7 mouse cellular contexts compared by ENCODE assay signal in the genomic region with DNA sequence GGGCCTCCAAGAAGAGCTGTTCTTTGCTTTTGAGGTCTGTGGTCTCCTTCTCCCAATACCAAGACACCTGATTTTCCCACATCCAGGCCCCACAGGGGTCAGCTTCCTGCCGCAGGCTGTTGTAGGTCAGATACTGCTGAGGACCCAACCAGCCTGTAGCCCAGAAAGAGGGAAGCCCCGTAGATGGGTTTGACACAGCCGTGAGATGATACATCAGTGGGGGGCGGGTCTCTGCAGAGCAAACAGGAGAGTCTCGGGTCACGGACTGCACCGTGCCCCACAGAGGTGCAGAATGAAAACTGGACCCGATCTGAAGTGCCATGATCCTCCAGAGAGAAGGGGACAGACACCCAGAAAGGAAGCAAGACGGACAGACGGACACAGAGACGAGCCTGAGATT. TPM values are rescaled to one million over a fixed set of nuclear protein-coding genes. Genes with fewer than 3 reads are reported as not detected.
A peak's percentile ranks its signal among the peaks of the same experiment; 100 is the strongest.
DNase-seq lines count a peak whose midpoint lies in the region; ATAC-seq lines count a peak whose summit lies in the region.

No protein-coding gene starts in this region.

- no peaks in the 10 kb centered on the region for H3K9me3 ChIP-seq in hindbrain, embryonic 14.5 days (ENCODE audit: control insufficient read depth, low read length)
- H3K9me3 ChIP-seq in hindbrain, embryonic 11.5 days (ENCODE audit: control insufficient read depth, low read length) = no peaks in the 10 kb centered on the region
- H3K9me3 ChIP-seq in lung, embryonic 15.5 days = no peaks in the 10 kb centered on the region
- H3K9me3 ChIP-seq in intestine, embryonic 16.5 days (ENCODE audit: control insufficient read depth, low read length) = no peaks in the 10 kb centered on the region
- H3K9me3 ChIP-seq in stomach, embryonic 14.5 days (ENCODE audit: control insufficient read depth, low read depth, low read length) = no peaks in the 10 kb centered on the region

- no peaks in the 10 kb centered on the region for H3K36me3 ChIP-seq in hindbrain, embryonic 14.5 days (replicated peaks; ENCODE audit: control insufficient read depth, insufficient read depth)
- H3K36me3 ChIP-seq in hindbrain, embryonic 11.5 days (ENCODE audit: control insufficient read depth, insufficient read depth, low read length) = no peaks in the 10 kb centered on the region
- no peaks in the 10 kb centered on the region for H3K36me3 ChIP-seq in lung, embryonic 15.5 days
- no peaks in the 10 kb centered on the region for H3K36me3 ChIP-seq in intestine, embryonic 16.5 days (ENCODE audit: control insufficient read depth, insufficient read depth, low read length)
- no peaks in the 10 kb centered on the region for H3K36me3 ChIP-seq in stomach, embryonic 14.5 days (ENCODE audit: control insufficient read depth, insufficient read depth, low read length)

- H3K4me1 ChIP-seq in hindbrain, embryonic 14.5 days (replicated peaks; ENCODE audit: control insufficient read depth, insufficient read depth, low read length) = no peaks in the 10 kb centered on the region
- no peaks in the 10 kb centered on the region for H3K4me1 ChIP-seq in hindbrain, embryonic 11.5 days (replicated peaks; ENCODE audit: control insufficient read depth, insufficient read depth, low read length)
- H3K4me1 ChIP-seq in lung, embryonic 15.5 days = peaks cover 34% of the 10 kb centered on the region
- peaks cover 25% of the 10 kb centered on the region for H3K4me1 ChIP-seq in intestine, embryonic 16.5 days (ENCODE audit: control insufficient read depth, insufficient read depth, low read length)
- H3K4me1 ChIP-seq in stomach, embryonic 14.5 days (ENCODE audit: control insufficient read depth, insufficient read depth, low read length) = peaks cover 26% of the 10 kb centered on the region

- no peak overlapping the region for H3K9ac ChIP-seq in hindbrain, embryonic 14.5 days
- H3K9ac ChIP-seq in hindbrain, embryonic 11.5 days (ENCODE audit: low read depth, low read length) = no peak overlapping the region
- no peak overlapping the region for H3K9ac ChIP-seq in lung, embryonic 15.5 days
- peak overlapping the region; percentile 75 for H3K9ac ChIP-seq in intestine, embryonic 16.5 days (ENCODE audit: low read depth, low read length)
- no peak overlapping the region for H3K9ac ChIP-seq in stomach, embryonic 14.5 days (replicated peaks; ENCODE audit: low read depth, low read length)

- H3K27me3 ChIP-seq in hindbrain, embryonic 14.5 days (ENCODE audit: control insufficient read depth, insufficient read depth, low read length) = no peaks in the 10 kb centered on the region
- H3K27me3 ChIP-seq in hindbrain, embryonic 11.5 days (ENCODE audit: control insufficient read depth, insufficient read depth, low read length) = no peaks in the 10 kb centered on the region
- no peaks in the 10 kb centered on the region for H3K27me3 ChIP-seq in lung, embryonic 15.5 days
- H3K27me3 ChIP-seq in intestine, embryonic 16.5 days (replicated peaks; ENCODE audit: control insufficient read depth, insufficient read depth, low read length) = no peaks in the 10 kb centered on the region
- no peaks in the 10 kb centered on the region for H3K27me3 ChIP-seq in stomach, embryonic 14.5 days (ENCODE audit: control insufficient read depth, insufficient read depth, low read length)

- DNase-seq in hindbrain, embryonic 14.5 days (ENCODE audit: low spot score) = no peak
- DNase-seq in hindbrain, embryonic 11.5 days (ENCODE audit: low spot score) = no peak
- DNase-seq in lung, adult 18-20 months = no peak

- 88% methylated on average over 11 of the region's 11 CpGs for WGBS in hindbrain, embryonic 14.5 days
- WGBS in hindbrain, embryonic 11.5 days = 89% methylated on average over 11 of the region's 11 CpGs
- WGBS in lung, embryonic 15.5 days = 72% methylated on average over 11 of the region's 11 CpGs
- 70% methylated on average over 11 of the region's 11 CpGs for WGBS in intestine, embryonic 16.5 days
- WGBS in stomach, embryonic 14.5 days = 74% methylated on average over 11 of the region's 11 CpGs

- peak overlapping the region; percentile 34 for H3K4me2 ChIP-seq in hindbrain, embryonic 14.5 days (replicated peaks)
- no peak overlapping the region for H3K4me2 ChIP-seq in hindbrain, embryonic 11.5 days (replicated peaks; ENCODE audit: low read depth, low read length)
- H3K4me2 ChIP-seq in lung, embryonic 15.5 days = peak overlapping the region; percentile 63
- peak overlapping the region; percentile 65 for H3K4me2 ChIP-seq in intestine, embryonic 16.5 days (ENCODE audit: low read depth, low read length)
- peak overlapping the region; percentile 53 for H3K4me2 ChIP-seq in stomach, embryonic 14.5 days (replicated peaks; ENCODE audit: low read depth, low read length)

- no peak for ATAC-seq in hindbrain, embryonic 14.5 days (ENCODE audit: low FRiP score)
- ATAC-seq in hindbrain, embryonic 11.5 days (ENCODE audit: low FRiP score) = no peak
- no peak for ATAC-seq in lung, embryonic 15.5 days (ENCODE audit: borderline replicate concordance, extremely low read depth, low FRiP score, low TSS enrichment)
- no peak for ATAC-seq in intestine, embryonic 16.5 days
- no peak for ATAC-seq in stomach, embryonic 14.5 days (ENCODE audit: insufficient number of reproducible peaks, insufficient read depth, low FRiP score, low read depth)
- no peak for ATAC-seq in frontal cortex, adult (ENCODE audit: low TSS enrichment)

- no peak overlapping the region for H3K27ac ChIP-seq in hindbrain, embryonic 14.5 days
- H3K27ac ChIP-seq in hindbrain, embryonic 11.5 days (ENCODE audit: low read depth, low read length) = no peak overlapping the region
- H3K27ac ChIP-seq in lung, embryonic 15.5 days = no peak overlapping the region
- H3K27ac ChIP-seq in intestine, embryonic 16.5 days (ENCODE audit: low read length) = peak overlapping the region; percentile 93; the same call in 1 of the 2 replicates
- no peak overlapping the region; the same call in 1 of the 2 replicates for H3K27ac ChIP-seq in stomach, embryonic 14.5 days (ENCODE audit: low read length)

- H3K4me3 ChIP-seq in hindbrain, embryonic 14.5 days (replicated peaks; ENCODE audit: low read length) = no peak overlapping the region
- no peak overlapping the region for H3K4me3 ChIP-seq in hindbrain, embryonic 11.5 days (ENCODE audit: low read depth, low read length)
- H3K4me3 ChIP-seq in lung, embryonic 15.5 days = peak overlapping the region; percentile 46
- peak overlapping the region; percentile 55 for H3K4me3 ChIP-seq in intestine, embryonic 16.5 days (ENCODE audit: low read length)
- H3K4me3 ChIP-seq in stomach, embryonic 14.5 days (ENCODE audit: low read depth, low read length) = peak overlapping the region; percentile 32; the same call in 1 of the 2 replicates

RNA-seq across cellular contexts. Expression of a gene that starts 1.2 kb away (rescaled TPM):
- polyA plus RNA-seq in hindbrain, embryonic 14.5 days (2014; fragmentation: Nextera tagmentation; extraction: Ambion mirVana) = 37.7 and 40.5 TPM in 2 replicates
- 12.9 and 13.2 TPM in 2 replicates for polyA plus RNA-seq in hindbrain, embryonic 11.5 days (2014; fragmentation: Nextera tagmentation; extraction: Ambion mirVana)
- polyA plus RNA-seq in lung, embryonic 15.5 days (2015; fragmentation: Nextera tagmentation; extraction: Ambion mirVana) = 73.6 and 83.1 TPM in 2 replicates
- 334 and 458 TPM in 2 replicates for polyA plus RNA-seq in intestine, embryonic 16.5 days (2015; fragmentation: Nextera tagmentation; extraction: Ambion mirVana)
- 78.6 and 79.9 TPM in 2 replicates for polyA plus RNA-seq in stomach, embryonic 14.5 days (2014; fragmentation: Nextera tagmentation; extraction: Ambion mirVana)

RNA-seq across cellular contexts. Expression of a gene that starts 10.4 kb away (rescaled TPM):
- 77.7 and 93.3 TPM in 2 replicates for polyA plus RNA-seq in hindbrain, embryonic 14.5 days (2014; fragmentation: Nextera tagmentation; extraction: Ambion mirVana)
- polyA plus RNA-seq in hindbrain, embryonic 11.5 days (2014; fragmentation: Nextera tagmentation; extraction: Ambion mirVana) = 134 and 149 TPM in 2 replicates
- 353 and 358 TPM in 2 replicates for polyA plus RNA-seq in lung, embryonic 15.5 days (2015; fragmentation: Nextera tagmentation; extraction: Ambion mirVana)
- polyA plus RNA-seq in intestine, embryonic 16.5 days (2015; fragmentation: Nextera tagmentation; extraction: Ambion mirVana) = 237 and 260 TPM in 2 replicates
- 418 and 432 TPM in 2 replicates for polyA plus RNA-seq in stomach, embryonic 14.5 days (2014; fragmentation: Nextera tagmentation; extraction: Ambion mirVana)

RNA-seq across cellular contexts. Expression of a gene that starts 21.8 kb away (rescaled TPM):
- 767 and 952 TPM in 2 replicates for polyA plus RNA-seq in hindbrain, embryonic 14.5 days (2014; fragmentation: Nextera tagmentation; extraction: Ambion mirVana)
- polyA plus RNA-seq in hindbrain, embryonic 11.5 days (2014; fragmentation: Nextera tagmentation; extraction: Ambion mirVana) = 1,346 and 1,389 TPM in 2 replicates
- polyA plus RNA-seq in lung, embryonic 15.5 days (2015; fragmentation: Nextera tagmentation; extraction: Ambion mirVana) = 1,432 and 1,559 TPM in 2 replicates
- polyA plus RNA-seq in intestine, embryonic 16.5 days (2015; fragmentation: Nextera tagmentation; extraction: Ambion mirVana) = 1,613 and 1,701 TPM in 2 replicates
- 1,682 and 1,777 TPM in 2 replicates for polyA plus RNA-seq in stomach, embryonic 14.5 days (2014; fragmentation: Nextera tagmentation; extraction: Ambion mirVana)

RNA-seq across cellular contexts. Expression of a gene that starts 26.1 kb away (rescaled TPM):
- polyA plus RNA-seq in hindbrain, embryonic 14.5 days (2014; fragmentation: Nextera tagmentation; extraction: Ambion mirVana) = 725 and 835 TPM in 2 replicates
- 1,145 and 1,168 TPM in 2 replicates for polyA plus RNA-seq in hindbrain, embryonic 11.5 days (2014; fragmentation: Nextera tagmentation; extraction: Ambion mirVana)
- polyA plus RNA-seq in lung, embryonic 15.5 days (2015; fragmentation: Nextera tagmentation; extraction: Ambion mirVana) = 1,187 and 1,308 TPM in 2 replicates
- polyA plus RNA-seq in intestine, embryonic 16.5 days (2015; fragmentation: Nextera tagmentation; extraction: Ambion mirVana) = 1,233 and 1,311 TPM in 2 replicates
- 1,622 and 1,649 TPM in 2 replicates for polyA plus RNA-seq in stomach, embryonic 14.5 days (2014; fragmentation: Nextera tagmentation; extraction: Ambion mirVana)

RNA-seq across cellular contexts. Expression of a gene that starts 33.6 kb away (rescaled TPM):
- polyA plus RNA-seq in hindbrain, embryonic 14.5 days (2014; fragmentation: Nextera tagmentation; extraction: Ambion mirVana) = 0.22 TPM in 1 of 2 replicates, not detected in the other
- polyA plus RNA-seq in hindbrain, embryonic 11.5 days (2014; fragmentation: Nextera tagmentation; extraction: Ambion mirVana) = 0.47 TPM in 1 of 2 replicates, not detected in the other
- polyA plus RNA-seq in lung, embryonic 15.5 days (2015; fragmentation: Nextera tagmentation; extraction: Ambion mirVana) = 0.19 and 0.20 TPM in 2 replicates
- 0.20 TPM in 1 of 2 replicates, not detected in the other for polyA plus RNA-seq in intestine, embryonic 16.5 days (2015; fragmentation: Nextera tagmentation; extraction: Ambion mirVana)
- polyA plus RNA-seq in stomach, embryonic 14.5 days (2014; fragmentation: Nextera tagmentation; extraction: Ambion mirVana) = 0.65 and 0.83 TPM in 2 replicates

Comparison
In these comparisons a context has a peak if more than half of its experiments do, and no peak if none do; other contexts are left out.
1. H3K4me3 ChIP-seq: peak in lung, embryonic 15.5 days (single experiment), intestine, embryonic 16.5 days (single experiment) and stomach, embryonic 14.5 days (single experiment); none in hindbrain, embryonic 14.5 days (single experiment) and hindbrain, embryonic 11.5 days (single experiment).